Mouse (Mus musculus) kidney, adult 18-20 months (tissue): ENCODE results near the gene Spaar.

ENCODE experiments used
- DNase-seq: peaks from one replicate; pipeline ENCODE4 v3.0.0; 2021

Gene Spaar

GRCm38 (mm10) chr4:43729794-43730550 lies at the start of gene Spaar:
Gene Spaar, plus strand, starts transcription at chr4:43730034.
- DNase-seq = peak; percentile 64

GRCm38 (mm10) chr4:43690021-43690420 lies 39.8 kb upstream of the Spaar start:
- DNase-seq = no peak

- no peak for DNase-seq
Measured at GRCm38 (mm10) chr4:43691026-43691425, 38.8 kb upstream of the Spaar start.

GRCm38 (mm10) chr4:43693806-43694241 lies 36.0 kb upstream of the Spaar start:
- DNase-seq = no peak

- DNase-seq = no peak
Measured at GRCm38 (mm10) chr4:43694439-43695248, 35.2 kb upstream of the Spaar start.

GRCm38 (mm10) chr4:43695249-43695671 lies 34.6 kb upstream of the Spaar start:
- peak; percentile 46 for DNase-seq

- DNase-seq = no peak
Measured at GRCm38 (mm10) chr4:43696561-43696960, 33.3 kb upstream of the Spaar start.

GRCm38 (mm10) chr4:43700707-43701106 lies 29.1 kb upstream of the Spaar start, which contains the start of gene Olfr70:
Gene Olfr70, minus strand, starts transcription at chr4:43700807.
- DNase-seq = no peak

- no peak for DNase-seq
Measured at GRCm38 (mm10) chr4:43703439-43703838, 26.4 kb upstream of the Spaar start.

GRCm38 (mm10) chr4:43703851-43704250 lies 26.0 kb upstream of the Spaar start:
- DNase-seq = peak; percentile 31

- DNase-seq = no peak
Measured at GRCm38 (mm10) chr4:43705991-43706390, 23.8 kb upstream of the Spaar start.

GRCm38 (mm10) chr4:43709869-43710268 lies 20.0 kb upstream of the Spaar start, which contains the start of gene Olfr71:
Gene Olfr71, minus strand, starts transcription at chr4:43710255.
- no peak for DNase-seq

- peak; percentile 86 for DNase-seq
Measured at GRCm38 (mm10) chr4:43711821-43712220, 18.0 kb upstream of the Spaar start.

GRCm38 (mm10) chr4:43713652-43714219 lies 16.1 kb upstream of the Spaar start:
- DNase-seq = peak; percentile 51

GRCm38 (mm10) chr4:43720491-43721228 lies 9.2 kb upstream of the Spaar start:
- no peak for DNase-seq

GRCm38 (mm10) chr4:43722191-43722590 lies 7.6 kb upstream of the Spaar start:
- DNase-seq = no peak

- DNase-seq = peak; percentile 47
Measured at GRCm38 (mm10) chr4:43724764-43725163, 5.1 kb upstream of the Spaar start.

- DNase-seq = no peak
Measured at GRCm38 (mm10) chr4:43726228-43726993, 3.4 kb upstream of the Spaar start.

- peak; percentile 70 for DNase-seq
Measured at GRCm38 (mm10) chr4:43726995-43727394, 2.8 kb upstream of the Spaar start, which contains the start of gene Hrct1. Gene Hrct1, plus strand, starts transcription at chr4:43727188.

GRCm38 (mm10) chr4:43727718-43728575 lies 1.9 kb upstream of the Spaar start:
- no peak for DNase-seq

GRCm38 (mm10) chr4:43728576-43728954 lies 1.3 kb upstream of the Spaar start:
- DNase-seq = peak; percentile 51
